14 mouse cellular contexts compared by ENCODE assay signal in genomic region chr8:88794615-88794907, GRCm38 (mm10).
A peak's percentile ranks its signal among the peaks of the same experiment; 100 is the strongest.
DNase-seq lines count a peak whose midpoint lies in the region; ATAC-seq and TF ChIP-seq lines count a peak whose summit lies in the region.
"Had no signal": no experiment of that assay in that cellular context is flagged by ENCODE, and none has a peak within 500 bp of the region (broad histone marks: within the 10 kb centered on the region; RNA-seq: fewer than 3 reads in every experiment).

No protein-coding gene starts in this region.

- no peaks in the 10 kb centered on the region for H3K9me3 ChIP-seq in hindbrain, embryonic 15.5 days
- H3K9me3 ChIP-seq: liver, embryonic 15.5 days had no signal

- H3K27ac ChIP-seq in heart, adult 2 months: no peak overlapping the region
- H3K27ac ChIP-seq in hindbrain, embryonic 15.5 days (replicated peaks): no peak overlapping the region; the same call in 1 of the 2 replicates
- H3K27ac ChIP-seq: liver, embryonic 15.5 days had no signal

- no peaks in the 10 kb centered on the region for H3K4me1 ChIP-seq in heart, adult 2 months (ENCODE audit: control insufficient read depth, insufficient read depth, low read length)
- peaks cover 16% of the 10 kb centered on the region for H3K4me1 ChIP-seq in hindbrain, embryonic 15.5 days (replicated peaks)
- H3K4me1 ChIP-seq: liver, embryonic 15.5 days had no signal

- no peaks in the 10 kb centered on the region for H3K79me2 ChIP-seq in heart, adult 2 months (replicated peaks; ENCODE audit: control insufficient read depth, insufficient read depth, low read length)

- no peak for DNase-seq in heart, adult 2 months
- no peak for DNase-seq in heart, postnatal 25 days (ENCODE audit: low spot score)
- peak; percentile 20 to 22 for DNase-seq in left cerebral cortex, postnatal 14 days (ENCODE audit: low spot score in 2 of 2)
- DNase-seq in left cerebral cortex, adult 8-10 months (ENCODE audit: low spot score in 2 of 2): no peak
- peak; percentile 64 for DNase-seq in brain, embryonic 14.5 days (ENCODE audit: low read depth)
- no peak for DNase-seq in spleen, adult 18-20 months
- DNase-seq in thymus, postnatal 36 days: no peak
- DNase-seq: adrenal gland, postnatal 25 days; cerebellum, adult 8-10 months; gastrocnemius, postnatal 36 days had no signal

- ATAC-seq in hindbrain, embryonic 15.5 days (ENCODE audit: low FRiP score, low read depth): peak; percentile 33; the same call in 1 of the 2 replicates
- ATAC-seq: CD4-positive, CD25-positive, alpha-beta regulatory T cell, adult 4 months had no signal

- H3K4me2 ChIP-seq in hindbrain, embryonic 15.5 days: no peak overlapping the region
- H3K4me2 ChIP-seq: liver, embryonic 15.5 days had no signal

- no peaks in the 10 kb centered on the region for H3K36me3 ChIP-seq in heart, adult 2 months (ENCODE audit: control insufficient read depth, insufficient read depth, low read length)
- H3K36me3 ChIP-seq in hindbrain, embryonic 15.5 days: no peaks in the 10 kb centered on the region
- H3K36me3 ChIP-seq: liver, embryonic 15.5 days had no signal

- peaks cover 2% of the 10 kb centered on the region; the same call in 1 of the 2 replicates for H3K27me3 ChIP-seq in heart, adult 2 months (ENCODE audit: control insufficient read depth, insufficient read depth, low read length)
- no peaks in the 10 kb centered on the region for H3K27me3 ChIP-seq in hindbrain, embryonic 15.5 days
- H3K27me3 ChIP-seq: liver, embryonic 15.5 days had no signal

- intact Hi-C loops in heart, adult 2 months (cut with DNase I): no loop called here
- intact Hi-C loops in heart, postnatal 25 days (cut with DNase I): no loop called here
- intact Hi-C loops in left cerebral cortex, postnatal 14 days (cut with DNase I): loop anchor here (10.0 kb wide), 2 partner anchors 780 to 990 kb away; no protein-coding TSS in a partner anchor

- H3K9ac ChIP-seq in heart, adult 2 months (ENCODE audit: low read depth, low read length): no peak overlapping the region
- H3K9ac ChIP-seq in hindbrain, embryonic 15.5 days: no peak overlapping the region
- H3K9ac ChIP-seq: liver, embryonic 15.5 days had no signal

- H3K4me3 ChIP-seq in heart, adult 2 months: no peak overlapping the region
- H3K4me3 ChIP-seq in hindbrain, embryonic 15.5 days: no peak overlapping the region
- H3K4me3 ChIP-seq: erythroblast, embryonic 14.5 days; liver, embryonic 15.5 days had no signal

- no peak for TF ChIP-seq EP300 in heart, adult 2 months (IDR thresholded peaks at IDR 0.05; ENCODE audit: insufficient read depth, low read depth, low read length)

- TF ChIP-seq CTCF in heart, adult 2 months (IDR thresholded peaks at IDR 0.05): 0 out of 2 replicates have a peak, but pooled peaks have one; percentile 7
- TF ChIP-seq CTCF in brain, embryonic 14.5 days (IDR thresholded peaks at IDR 0.05; ENCODE audit: borderline replicate concordance, extremely low read depth, insufficient read depth, insufficient read length): peak; percentile 49; the same call in 1 of the 2 replicates

- WGBS in heart, adult 2 months: 61% methylated on average over 7 of the region's 7 CpGs
- WGBS in hindbrain, embryonic 15.5 days: 63% methylated on average over 7 of the region's 7 CpGs

- TF ChIP-seq POLR2A in heart, adult 2 months (IDR thresholded peaks at IDR 0.05; ENCODE audit: insufficient read depth, low read depth, low read length): no peak
- no peak for TF ChIP-seq POLR2A in brain, embryonic 14.5 days (IDR thresholded peaks at IDR 0.05; ENCODE audit: borderline replicate concordance, extremely low read depth, insufficient read depth, insufficient read length, poor library complexity, severe bottlenecking)

Comparison
In these comparisons a context has a peak if more than half of its experiments do, and no peak if none do; other contexts are left out.
1. DNase-seq: peak in left cerebral cortex, postnatal 14 days (2 of 2) and brain, embryonic 14.5 days (single experiment); none in heart, adult 2 months (0 of 2), heart, postnatal 25 days (single experiment), left cerebral cortex, adult 8-10 months (0 of 2), spleen, adult 18-20 months (0 of 2) and thymus, postnatal 36 days (0 of 2).